Mouse (Mus musculus): ENCODE results near the gene Stx16.

- TF ChIP-seq CTCF (IDR thresholded peaks at IDR 0.05; ENCODE audit: low read depth, low read length) (no peak), POLR2AphosphoS5 (IDR thresholded peaks at IDR 0.05; ENCODE audit: insufficient replicate concordance, low read depth, low read length) (no peak), GATA1 (IDR thresholded peaks at IDR 0.05; ENCODE audit: borderline replicate concordance, low read length) (no peak), TAL1 (conservative IDR thresholded peaks at IDR 0.05; ENCODE audit: low read depth, low read length) (no peak)
Measured at GRCm38 (mm10) chr2:174075072-174075570, 987 bp upstream of the Stx16 start.

Measured in G1E (cell line).